Mouse (Mus musculus): ENCODE results near the gene Tcf12.

Gene Tcf12

DNA sequence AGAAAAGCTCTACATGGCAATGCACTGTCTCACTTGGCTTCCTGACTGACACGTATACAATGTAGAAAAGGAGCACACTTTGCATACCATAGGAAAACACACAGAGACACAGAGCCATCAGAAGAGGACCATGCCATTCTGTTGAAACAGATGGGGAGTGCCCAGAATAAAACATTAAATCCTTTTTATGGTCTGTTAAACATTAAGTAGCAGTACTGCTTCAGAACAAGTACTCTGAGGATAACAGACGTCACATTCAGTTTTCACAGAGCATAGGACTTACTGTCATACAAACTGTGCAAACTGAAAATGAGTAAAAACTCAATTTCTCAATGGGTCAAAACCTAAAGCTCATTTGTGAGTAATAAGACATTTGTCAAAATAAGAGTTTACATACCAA lies 158.5 kb downstream of the Tcf12 start:
- POLR2A ChIA-PET: no interaction called here

DNA sequence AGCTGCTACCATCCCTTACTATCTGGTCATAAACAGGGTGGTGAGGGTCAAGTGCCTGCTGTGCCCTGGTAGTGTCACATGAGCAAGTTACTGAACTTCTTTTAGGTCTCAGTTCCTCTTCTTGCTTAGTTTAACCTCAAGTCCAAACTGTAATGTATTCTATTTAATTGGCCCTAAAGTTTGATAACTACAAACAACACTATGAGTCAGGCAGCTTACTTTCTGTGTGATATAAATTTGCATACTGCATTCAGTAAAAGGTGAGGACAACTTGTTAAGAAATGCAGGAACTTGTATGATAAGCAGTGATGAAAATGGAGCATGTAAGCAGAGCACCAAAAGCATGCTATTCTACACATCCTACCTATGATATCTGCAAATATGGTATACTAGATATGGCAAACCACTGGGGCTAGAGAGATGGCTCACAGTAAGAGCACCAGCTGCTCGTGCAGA lies 159.0 kb downstream of the Tcf12 start:
- POLR2A ChIA-PET: no interaction called here
- CTCF ChIA-PET: no interaction called here

More for the DNA sequence above, 158.5 kb downstream of the Tcf12 start:
- CTCF ChIA-PET: interaction anchor here in 1 of 4 experiments (0.7 kb wide), 1 partner anchor 18 kb away, joined by 3 read pairs; no protein-coding TSS in a partner anchor

DNA sequence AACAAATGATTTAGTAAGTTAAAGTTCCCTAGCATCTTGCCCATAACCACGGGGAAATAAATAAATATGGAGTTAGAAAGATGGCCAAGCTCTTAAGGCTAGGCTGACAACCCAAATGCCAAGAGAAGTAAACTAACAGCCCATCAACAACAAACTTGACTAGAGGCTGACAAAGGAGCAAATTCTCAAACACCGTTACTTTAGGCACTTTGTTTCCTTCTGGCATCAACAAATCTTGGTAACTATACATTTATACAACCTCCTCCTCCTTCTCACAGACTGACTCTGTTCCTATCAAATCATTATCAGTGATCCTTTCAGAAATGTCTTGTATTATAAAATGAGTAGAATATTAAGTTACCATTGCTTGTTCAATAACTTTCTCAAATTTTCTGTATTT lies 159.7 kb downstream of the Tcf12 start:
- POLR2A ChIA-PET: interaction anchor here in 1 of 4 experiments (1.1 kb wide), 1 partner anchor 37 kb away, joined by 3 read pairs; no protein-coding TSS in a partner anchor
- CTCF ChIA-PET: no interaction called here

DNA sequence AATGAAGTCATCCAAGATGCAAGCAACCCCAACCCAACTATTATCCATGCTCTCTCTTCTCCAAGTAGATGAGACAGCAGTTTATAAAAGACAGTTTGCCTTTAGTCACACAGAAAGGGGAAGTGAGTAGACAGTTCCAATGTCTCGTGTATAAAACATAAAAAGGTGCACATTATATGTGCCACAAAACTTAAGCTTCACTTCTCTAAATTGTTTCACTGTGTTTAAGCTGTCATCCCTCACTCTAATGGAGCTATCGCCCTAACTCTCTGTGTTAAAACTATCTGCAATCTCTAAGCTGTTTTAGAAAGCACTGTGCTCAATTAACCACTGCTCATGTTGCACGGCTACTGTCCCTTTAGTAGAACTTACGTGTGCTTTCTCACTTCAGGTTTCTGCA lies 160.3 kb downstream of the Tcf12 start:
- ChIA-PET CTCF (no interaction called here), POLR2A (interaction anchor here in 1 of 4 experiments (1.1 kb wide), 1 partner anchor 37 kb away, joined by 3 read pairs; no protein-coding TSS in a partner anchor)

DNA sequence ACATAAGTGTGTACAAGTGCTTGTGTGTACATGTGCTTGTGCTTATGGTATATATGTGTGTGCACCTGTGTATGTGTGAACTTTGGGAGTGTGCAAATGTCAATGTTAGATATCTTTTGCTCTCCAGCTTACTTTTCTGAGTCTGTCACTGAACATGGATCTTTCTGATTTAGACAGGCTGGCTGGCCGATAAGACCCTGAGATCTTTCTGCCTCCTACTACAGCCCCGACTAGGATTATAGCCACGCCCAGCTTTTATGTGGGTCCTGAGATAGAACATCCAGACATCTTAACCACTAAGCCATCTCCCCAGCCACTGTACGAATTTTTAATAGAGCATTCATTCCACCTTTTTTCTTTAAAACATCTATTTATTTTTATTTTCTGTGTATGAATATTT lies 166.9 kb downstream of the Tcf12 start:
- ChIA-PET POLR2A (no interaction called here), CTCF (no interaction called here)

DNA sequence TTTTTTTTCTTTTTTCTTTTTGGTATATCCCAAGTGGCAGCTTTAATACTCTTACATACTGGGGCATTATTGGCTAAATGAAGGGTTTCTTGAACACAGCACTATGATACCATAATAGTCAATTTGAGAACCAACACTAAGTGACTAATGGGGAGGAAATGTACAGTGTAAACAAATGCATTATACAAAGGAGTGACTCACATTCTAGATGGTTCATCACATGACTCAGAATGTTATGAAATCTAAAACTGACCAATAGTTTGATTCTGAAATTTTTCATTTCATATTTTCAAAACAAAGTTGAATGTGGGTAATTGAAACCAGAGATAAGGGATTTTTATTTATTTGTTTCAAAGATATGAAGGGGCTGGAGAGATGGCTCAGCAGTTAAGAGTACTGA lies 169.2 kb downstream of the Tcf12 start:
- ChIA-PET POLR2A (no interaction called here), CTCF (no interaction called here)

DNA sequence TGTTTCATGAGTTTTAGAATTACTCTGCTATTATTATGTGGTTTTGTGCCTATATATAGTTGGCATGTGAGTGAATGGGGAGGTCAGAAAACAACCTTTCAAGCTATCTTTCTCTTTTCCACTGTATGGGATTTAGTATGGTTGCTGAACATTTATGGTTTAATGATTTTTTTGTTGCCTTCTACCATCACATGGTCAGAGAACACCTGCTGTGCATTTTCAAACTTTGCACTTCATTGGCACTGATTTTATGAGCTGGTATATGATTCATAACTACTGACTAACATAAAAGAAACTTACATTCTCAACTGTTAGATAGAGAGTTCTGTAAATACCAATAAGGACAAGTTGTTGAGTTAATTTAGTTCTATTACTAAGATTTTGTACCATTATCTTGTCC lies 171.7 kb downstream of the Tcf12 start:
- ChIA-PET CTCF (interaction anchor here in 1 of 4 experiments (0.6 kb wide), 1 partner anchor 325 kb away, joined by 7 read pairs; no protein-coding TSS in a partner anchor), POLR2A (interaction anchor here in 1 of 4 experiments (1.7 kb wide), 1 partner anchor 9 kb away, joined by 5 read pairs; no protein-coding TSS in a partner anchor)

DNA sequence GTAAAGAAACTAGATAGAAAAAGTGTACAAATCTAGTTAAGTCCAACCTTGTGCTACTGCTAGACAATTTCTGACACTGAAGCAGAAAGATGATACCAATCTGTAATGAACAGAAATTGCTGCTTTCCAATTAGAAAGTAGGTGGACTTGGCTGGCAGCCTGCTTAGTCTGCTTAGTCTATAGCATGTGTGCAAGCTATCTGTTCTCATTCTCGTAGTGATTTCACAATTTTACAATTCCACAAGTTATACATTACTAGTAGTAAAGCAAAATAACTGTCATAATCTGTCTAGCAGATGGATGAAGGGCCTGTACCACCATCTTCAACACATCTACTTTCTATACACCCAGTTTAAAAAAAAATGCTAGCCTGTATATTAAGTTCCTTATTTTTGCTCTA lies 175.5 kb downstream of the Tcf12 start:
- CTCF ChIA-PET: no interaction called here
- POLR2A ChIA-PET: no interaction called here

DNA sequence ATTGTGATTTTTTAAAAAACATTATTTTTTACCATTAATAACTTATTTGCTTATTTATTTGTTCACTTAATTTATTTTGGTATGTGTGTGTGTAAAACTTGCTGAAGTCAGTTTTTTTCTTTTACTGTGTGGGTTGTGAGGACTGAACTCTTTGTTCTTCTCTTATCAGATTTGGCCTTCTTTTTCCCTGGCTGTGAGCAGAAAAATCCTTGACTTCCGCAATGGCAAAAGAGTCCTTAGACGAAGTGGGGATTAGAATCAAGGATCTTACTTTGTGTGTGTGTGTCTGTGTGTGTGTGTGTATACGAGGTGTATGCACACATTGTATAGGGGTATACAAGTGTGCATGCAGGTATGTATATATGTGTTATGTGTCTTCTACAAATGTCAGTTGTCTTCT lies 176.8 kb downstream of the Tcf12 start:
- POLR2A ChIA-PET: no interaction called here

DNA sequence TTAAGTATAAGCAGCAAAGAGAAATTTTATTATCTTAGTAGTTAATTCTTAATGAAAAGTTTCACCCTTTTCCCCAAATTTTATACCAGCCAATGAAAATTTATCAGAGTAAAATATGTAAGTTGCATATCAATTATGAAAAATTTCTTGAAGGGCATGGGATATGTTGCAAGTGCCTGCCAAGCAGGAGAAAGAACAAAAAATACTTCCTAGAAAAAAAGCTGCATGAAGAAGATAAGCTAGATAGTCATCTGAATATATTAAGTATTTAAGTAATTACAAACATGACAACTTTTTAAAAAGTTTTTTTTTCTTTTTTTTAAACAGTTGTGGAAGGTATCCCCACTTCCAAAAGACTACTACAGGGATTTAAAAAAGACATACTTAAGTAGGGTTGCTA lies 179.7 kb downstream of the Tcf12 start:
- ChIA-PET CTCF (interaction anchor here in 1 of 4 experiments (0.7 kb wide), 1 partner anchor 123 kb away, joined by 3 read pairs; no protein-coding TSS in a partner anchor), POLR2A (interaction anchor here in 1 of 4 experiments (0.7 to 1.8 kb wide), 4 partner anchors 8 to 1181 kb away, joined by 3 to 4 read pairs (median 4); partner anchors contain the start of gene Rsl24d1)

More for the DNA sequence above, 176.8 kb downstream of the Tcf12 start:
- CTCF ChIA-PET: interaction anchor here in 1 of 4 experiments (0.6 kb wide), 1 partner anchor 18 kb away, joined by 3 read pairs; no protein-coding TSS in a partner anchor

DNA sequence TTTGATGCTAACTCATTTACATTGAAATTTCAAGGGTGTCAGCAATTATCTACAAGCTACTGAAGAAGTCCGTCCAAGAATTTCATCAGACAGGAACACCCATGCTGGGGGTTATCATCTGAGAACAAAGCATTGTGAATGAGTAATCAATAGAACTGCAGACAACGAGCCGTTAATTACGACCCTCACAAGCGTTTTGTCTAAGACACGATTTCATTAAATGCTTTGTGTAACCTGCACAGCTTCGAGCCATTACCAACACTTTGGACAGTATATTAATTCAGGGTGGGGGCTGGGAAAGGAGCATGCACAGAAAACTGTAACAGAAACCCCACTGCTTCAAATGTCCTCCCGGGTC lies 180.3 kb downstream of the Tcf12 start:
- ChIA-PET POLR2A (interaction anchor here in 1 of 4 experiments (1.0 to 1.8 kb wide), 2 partner anchors 20 to 29 kb away, joined by 4 read pairs; no protein-coding TSS in a partner anchor), CTCF (no interaction called here)

DNA sequence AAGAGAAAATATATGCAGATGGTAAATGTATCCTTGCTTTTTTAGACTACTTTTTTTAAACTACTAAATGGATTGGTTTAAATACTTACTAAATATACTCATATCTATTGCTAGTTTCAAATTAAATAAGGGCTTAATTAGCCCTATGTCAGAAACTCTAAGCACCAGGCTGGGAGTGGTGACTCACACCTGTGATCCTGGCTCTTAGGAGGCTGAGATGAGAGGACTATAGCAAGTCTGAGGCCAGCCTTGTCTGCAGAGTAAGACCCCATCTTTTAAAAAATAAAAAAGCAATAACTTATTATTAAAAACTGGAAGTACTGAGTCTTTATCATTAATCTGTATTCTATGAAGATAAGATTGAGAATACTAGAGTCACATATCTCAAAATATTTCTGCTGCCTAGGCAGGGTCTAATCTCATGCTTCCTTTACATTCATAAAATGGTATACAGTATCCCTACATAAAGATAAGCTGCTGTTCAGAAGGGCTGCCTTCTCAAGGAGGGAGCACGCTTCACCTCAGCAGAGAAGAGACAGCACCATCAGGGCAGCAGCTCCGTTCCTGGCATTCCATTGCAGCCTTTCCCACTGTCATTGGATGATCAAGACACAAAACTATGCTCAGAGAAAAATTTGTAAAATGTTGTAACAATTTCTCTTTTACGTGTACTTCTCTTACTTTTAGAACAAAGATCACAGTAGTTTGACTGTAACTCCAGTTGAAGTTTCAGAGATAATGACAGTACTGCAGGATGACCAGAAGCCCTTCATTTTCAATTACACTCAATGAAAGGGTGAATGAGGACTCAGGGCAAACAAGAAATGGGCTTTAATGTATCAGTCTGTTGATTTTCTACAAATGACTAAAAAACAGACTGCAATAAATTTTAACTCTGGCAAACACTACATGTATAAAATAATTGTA lies 181.0 kb downstream of the Tcf12 start:
- ChIA-PET CTCF (no interaction called here), POLR2A (interaction anchor here in 1 of 4 experiments (0.5 to 1.2 kb wide), 4 partner anchors 8 to 165 kb away, joined by 3 to 6 read pairs (median 4); no protein-coding TSS in a partner anchor)

DNA sequence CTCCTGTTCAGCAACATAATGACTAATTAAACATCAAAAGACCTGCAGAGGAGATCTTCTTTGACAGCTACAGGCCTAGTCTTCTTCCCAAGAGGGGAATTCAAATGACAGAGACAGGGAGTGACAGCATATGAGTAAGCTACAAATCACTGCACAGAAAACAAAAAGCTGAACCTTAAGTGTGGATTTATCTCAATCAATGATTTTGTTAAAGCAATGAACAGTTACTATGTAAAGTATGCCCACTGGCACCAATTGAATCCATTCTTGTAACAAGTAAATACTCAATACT lies 195.1 kb downstream of the Tcf12 start:
- ChIA-PET CTCF (interaction anchor here in 2 of 4 experiments (0.5 to 0.6 kb wide), 3 partner anchors 9 to 286 kb away, joined by 3 read pairs; no protein-coding TSS in a partner anchor), POLR2A (interaction anchor here in 2 of 4 experiments (0.5 to 2.4 kb wide), 8 partner anchors 10 to 431 kb away, joined by 3 to 9 read pairs (median 4); partner anchors contain the start of gene Polr2m (in 1 of the 2))

DNA sequence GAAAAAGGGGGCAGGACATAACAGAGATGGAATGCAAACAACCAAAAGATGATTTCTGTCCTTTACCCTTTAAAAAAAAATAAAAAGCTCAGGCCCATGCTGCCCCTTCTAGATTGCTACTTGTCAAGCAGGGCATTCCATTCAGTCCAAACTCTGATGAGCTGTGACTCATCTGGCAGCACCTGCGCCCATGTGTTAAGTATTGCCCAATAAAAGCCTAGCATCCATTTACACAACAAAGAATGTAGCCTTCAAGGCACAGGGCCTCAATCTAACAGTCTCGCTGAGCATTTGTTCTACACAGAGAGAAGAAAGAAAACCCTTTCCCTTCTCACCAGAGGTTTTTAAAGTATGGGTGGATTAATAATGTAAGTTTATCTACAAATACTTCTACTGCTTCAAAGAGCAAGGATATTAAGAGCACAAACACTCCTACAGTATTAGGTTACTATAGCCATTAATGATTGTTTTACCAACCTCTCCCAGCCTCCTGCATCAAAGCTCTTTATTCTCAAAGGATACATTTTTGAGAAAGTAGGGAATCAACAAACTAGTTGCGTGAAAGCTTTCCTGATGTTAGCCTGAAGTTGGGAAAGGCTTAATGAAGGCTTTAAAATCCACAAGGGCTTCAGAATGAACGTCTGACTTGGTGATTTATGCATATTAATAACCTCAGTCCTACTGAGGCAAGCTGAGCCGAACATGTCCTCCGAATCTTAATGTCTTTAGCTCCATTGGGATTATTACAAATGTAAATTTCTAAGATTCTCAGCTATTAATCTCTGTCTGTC lies 195.6 kb downstream of the Tcf12 start:
- ChIA-PET POLR2A (interaction anchor here in 3 of 4 experiments (0.5 to 2.4 kb wide), 14 partner anchors 9 to 431 kb away, joined by 3 to 9 read pairs (median 4); partner anchors contain the start of gene Polr2m (in 1 of the 3)), CTCF (interaction anchor here in 3 of 4 experiments (0.5 to 0.7 kb wide), 4 partner anchors 9 to 286 kb away, joined by 3 read pairs; no protein-coding TSS in a partner anchor)

DNA sequence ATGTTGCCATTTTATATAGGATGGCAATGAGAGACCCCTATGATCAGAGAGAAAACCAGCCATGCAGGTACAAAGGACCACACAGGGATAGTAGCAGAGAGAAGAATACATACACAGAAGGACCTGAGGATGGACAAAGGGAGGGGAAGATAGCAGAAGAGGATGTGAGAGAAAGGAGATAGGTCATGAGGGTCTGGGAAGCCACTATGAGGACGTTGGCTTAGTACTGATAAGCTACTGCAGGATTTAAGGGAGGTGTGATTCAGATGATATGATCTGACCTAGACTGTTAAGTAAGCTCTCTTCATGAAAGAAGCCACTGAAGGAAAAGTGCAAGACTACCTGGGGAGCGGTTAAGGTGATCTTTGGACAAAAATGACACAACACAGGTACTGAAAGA lies 205.1 kb downstream of the Tcf12 start:
- ChIA-PET POLR2A (interaction anchor here in 2 of 4 experiments (1.1 to 2.7 kb wide), 2 partner anchors 9 kb away, joined by 4 to 9 read pairs; no protein-coding TSS in a partner anchor), CTCF (no interaction called here)

DNA sequence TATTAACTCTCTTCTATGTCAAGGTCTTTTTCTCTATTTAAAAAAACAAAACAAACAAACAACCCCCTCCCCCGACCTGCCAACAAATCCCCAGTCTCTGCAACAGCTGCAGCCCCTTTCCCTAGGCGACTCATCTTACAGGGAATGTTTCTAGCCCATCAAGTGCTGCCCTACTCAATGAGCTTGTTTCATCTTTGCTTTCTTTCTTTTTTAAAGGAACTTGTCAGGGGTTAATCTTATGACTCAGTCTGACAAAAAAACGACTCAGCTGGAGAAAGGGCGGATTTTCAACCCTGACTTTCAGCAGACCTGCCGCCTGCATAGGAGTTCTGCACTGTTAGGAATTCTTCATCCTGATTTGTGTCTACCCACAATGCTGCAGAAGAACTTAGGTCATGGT lies 212.8 kb downstream of the Tcf12 start:
- CTCF ChIA-PET: interaction anchor here in 1 of 4 experiments (0.6 kb wide), 1 partner anchor 17 kb away, joined by 3 read pairs; no protein-coding TSS in a partner anchor
- POLR2A ChIA-PET: interaction anchor here in 2 of 4 experiments (0.6 to 0.7 kb wide), 2 partner anchors 9 to 250 kb away, joined by 3 read pairs; no protein-coding TSS in a partner anchor

DNA sequence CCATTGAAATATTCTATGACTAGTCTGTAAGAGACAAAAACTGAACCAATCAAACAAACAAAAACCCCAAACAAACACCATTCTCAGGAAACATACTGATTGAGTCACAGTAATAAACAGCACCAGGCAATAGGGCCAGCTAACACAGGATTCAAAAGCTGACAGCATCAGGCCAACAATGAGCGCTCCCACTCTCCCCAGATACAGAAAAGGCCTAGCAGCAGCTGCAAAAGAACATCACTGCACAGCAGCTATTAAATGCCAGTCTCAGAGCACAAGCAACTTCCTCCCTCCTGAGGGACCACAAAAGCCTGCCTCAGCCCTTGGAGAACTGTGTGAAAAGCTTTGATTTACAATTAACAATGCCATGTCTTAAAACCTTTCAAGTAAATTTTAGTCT lies 214.3 kb downstream of the Tcf12 start:
- ChIA-PET CTCF (interaction anchor here in 1 of 4 experiments (0.7 kb wide), 1 partner anchor 1294 kb away, joined by 4 read pairs; no protein-coding TSS in a partner anchor), POLR2A (interaction anchor here in 2 of 4 experiments (0.6 to 1.0 kb wide), 3 partner anchors 13 to 18 kb away, joined by 3 read pairs; no protein-coding TSS in a partner anchor)

DNA sequence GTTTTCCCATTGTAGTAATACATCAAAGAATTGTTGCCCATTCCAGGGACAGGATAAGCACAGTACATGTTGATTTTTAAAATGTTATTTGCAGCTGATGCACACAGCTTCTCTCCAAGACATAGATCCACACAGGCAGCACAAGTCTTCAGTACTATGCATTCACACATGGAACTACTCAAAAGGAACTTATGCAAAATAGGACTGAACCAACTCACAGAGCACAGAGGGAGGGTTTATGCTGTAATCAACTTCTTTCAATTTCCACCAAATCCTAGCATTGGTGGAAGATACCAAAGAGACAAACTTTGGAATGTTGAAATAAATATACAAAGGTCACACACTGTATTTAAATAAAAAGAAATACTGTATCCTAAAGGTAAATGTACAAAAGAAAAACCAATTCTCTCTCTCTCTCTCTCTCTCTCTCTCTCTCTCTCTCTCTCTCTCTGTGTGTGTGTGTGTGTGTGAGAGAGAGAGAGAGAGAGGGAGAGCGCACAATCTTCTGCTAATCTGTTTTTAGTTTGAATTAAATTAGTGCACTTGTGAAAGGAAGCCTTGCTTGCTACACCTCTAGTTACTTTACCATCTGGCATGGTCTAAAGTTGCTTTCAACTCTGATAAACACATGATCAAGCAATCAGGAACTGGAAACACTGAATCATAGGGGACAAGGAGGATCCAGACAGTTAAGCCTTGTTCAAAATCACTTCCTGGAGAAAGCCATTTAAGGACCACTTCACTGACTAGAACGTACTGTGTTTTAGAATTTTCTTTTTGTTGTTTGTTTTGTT lies 215.5 kb downstream of the Tcf12 start:
- ChIA-PET POLR2A (no interaction called here), CTCF (interaction anchor here in 1 of 4 experiments (0.6 kb wide), 1 partner anchor 70 kb away, joined by 4 read pairs; no protein-coding TSS in a partner anchor)
